In genomic region chr2:103900384-103900783, GRCm38 (mm10) we compare ENCODE assay signal across 9 mouse cellular contexts. TPM values are rescaled to one million over a fixed set of nuclear protein-coding genes. Genes with fewer than 3 reads are reported as not detected.
A peak's percentile ranks its signal among the peaks of the same experiment; 100 is the strongest.
DNase-seq lines count a peak whose midpoint lies in the region; ATAC-seq and TF ChIP-seq lines count a peak whose summit lies in the region.
"Had no signal": no experiment of that assay in that cellular context is flagged by ENCODE, and none has a peak within 500 bp of the region (broad histone marks: within the 10 kb centered on the region; RNA-seq: fewer than 3 reads in every experiment).

No protein-coding gene starts in this region.

- intact Hi-C loops in gastrocnemius, adult 2 months (cut with DNase I) = no loop called here

- DNase-seq in embryonic facial prominence, embryonic 11.5 days (ENCODE audit: low spot score) = no peak
- DNase-seq in embryonic facial prominence, embryonic 10.5 days (ENCODE audit: low spot score) = no peak
- DNase-seq in gastrocnemius, adult 2 months = peak; percentile 80
- DNase-seq in heart, postnatal 4 days = peak; percentile 64
- DNase-seq in lung, postnatal 0 days (ENCODE audit: low spot score) = peak; percentile 40
- DNase-seq in layer of hippocampus, adult 18-20 months (ENCODE audit: low spot score in 2 of 2) = no peak
- no peak for DNase-seq in cerebellum, adult 9-11 months

- no peak overlapping the region for H3K4me2 ChIP-seq in embryonic facial prominence, embryonic 11.5 days (ENCODE audit: low read depth, low read length)
- H3K4me2 ChIP-seq in lung, postnatal 0 days (replicated peaks; ENCODE audit: low read depth, low read length) = no peak overlapping the region
- no peak overlapping the region for H3K4me2 ChIP-seq in intestine, embryonic 16.5 days (ENCODE audit: low read depth, low read length)
- H3K4me2 ChIP-seq: neural tube, embryonic 13.5 days had no signal

- H3K9ac ChIP-seq in embryonic facial prominence, embryonic 11.5 days (replicated peaks; ENCODE audit: low read length) = 0 out of 2 replicates have a peak overlapping the region, but pooled peaks have one; percentile 13
- H3K9ac ChIP-seq in lung, postnatal 0 days (replicated peaks; ENCODE audit: low read depth) = no peak overlapping the region
- H3K9ac ChIP-seq in intestine, embryonic 16.5 days (ENCODE audit: low read depth, low read length) = no peak overlapping the region
- H3K9ac ChIP-seq: neural tube, embryonic 13.5 days had no signal

- no peaks in the 10 kb centered on the region for H3K36me3 ChIP-seq in embryonic facial prominence, embryonic 11.5 days (replicated peaks; ENCODE audit: control insufficient read depth, insufficient read depth, low read depth, low read length)
- H3K36me3 ChIP-seq in embryonic facial prominence, embryonic 10.5 days (replicated peaks) = no peaks in the 10 kb centered on the region
- H3K36me3 ChIP-seq in lung, postnatal 0 days (ENCODE audit: insufficient read depth, low read length) = no peaks in the 10 kb centered on the region
- H3K36me3 ChIP-seq in intestine, embryonic 16.5 days (ENCODE audit: control insufficient read depth, insufficient read depth, low read length) = no peaks in the 10 kb centered on the region
- H3K36me3 ChIP-seq: neural tube, embryonic 13.5 days had no signal

- TF ChIP-seq EP300 in lung, postnatal 0 days (IDR thresholded peaks at IDR 0.05) = no peak

- no peak overlapping the region for H3K27ac ChIP-seq in embryonic facial prominence, embryonic 11.5 days (replicated peaks; ENCODE audit: low read depth, low read length)
- H3K27ac ChIP-seq in embryonic facial prominence, embryonic 10.5 days (replicated peaks) = no peak overlapping the region
- H3K27ac ChIP-seq in gastrocnemius, adult 2 months = peak overlapping the region; percentile 63
- H3K27ac ChIP-seq in lung, postnatal 0 days (ENCODE audit: low read length) = no peak overlapping the region
- no peak overlapping the region for H3K27ac ChIP-seq in intestine, embryonic 16.5 days (ENCODE audit: low read length)
- H3K27ac ChIP-seq: neural tube, embryonic 13.5 days had no signal

- no peaks in the 10 kb centered on the region for H3K4me1 ChIP-seq in embryonic facial prominence, embryonic 11.5 days (ENCODE audit: control insufficient read depth, insufficient read depth, low read length)
- peaks cover 39% of the 10 kb centered on the region for H3K4me1 ChIP-seq in embryonic facial prominence, embryonic 10.5 days
- peaks cover 3% of the 10 kb centered on the region; the same call in 1 of the 2 replicates for H3K4me1 ChIP-seq in lung, postnatal 0 days (ENCODE audit: insufficient read depth, low read depth, low read length)
- H3K4me1 ChIP-seq in intestine, embryonic 16.5 days (ENCODE audit: control insufficient read depth, insufficient read depth, low read length) = peaks cover under 1% of the 10 kb centered on the region; the same call in 1 of the 2 replicates

- H3K9me3 ChIP-seq in embryonic facial prominence, embryonic 11.5 days (replicated peaks; ENCODE audit: control insufficient read depth, low read length) = no peaks in the 10 kb centered on the region
- no peaks in the 10 kb centered on the region for H3K9me3 ChIP-seq in embryonic facial prominence, embryonic 10.5 days
- no peaks in the 10 kb centered on the region for H3K9me3 ChIP-seq in lung, postnatal 0 days (ENCODE audit: low read length)
- H3K9me3 ChIP-seq in intestine, embryonic 16.5 days (ENCODE audit: control insufficient read depth, low read length) = no peaks in the 10 kb centered on the region
- H3K9me3 ChIP-seq: neural tube, embryonic 13.5 days had no signal

- no peak overlapping the region for H3K4me3 ChIP-seq in embryonic facial prominence, embryonic 11.5 days (ENCODE audit: low read depth, low read length)
- H3K4me3 ChIP-seq in embryonic facial prominence, embryonic 10.5 days = no peak overlapping the region
- no peak overlapping the region for H3K4me3 ChIP-seq in gastrocnemius, adult 2 months
- no peak overlapping the region for H3K4me3 ChIP-seq in lung, postnatal 0 days (ENCODE audit: low read depth, low read length)
- H3K4me3 ChIP-seq in intestine, embryonic 16.5 days (ENCODE audit: low read length) = no peak overlapping the region
- H3K4me3 ChIP-seq: neural tube, embryonic 13.5 days had no signal

- ATAC-seq in embryonic facial prominence, embryonic 11.5 days (replicated peaks; ENCODE audit: insufficient number of reproducible peaks, low FRiP score, low TSS enrichment, low read depth) = no peak
- ATAC-seq in lung, postnatal 0 days = peak; percentile 20; the same call in 1 of the 2 replicates
- ATAC-seq in intestine, embryonic 16.5 days = no peak

- TF ChIP-seq CTCF in gastrocnemius, adult 2 months (IDR thresholded peaks at IDR 0.05) = no peak
- no peak for TF ChIP-seq CTCF in lung, postnatal 0 days (IDR thresholded peaks at IDR 0.05)

- 62% methylated on average over 5 of the region's 5 CpGs for WGBS in embryonic facial prominence, embryonic 11.5 days
- WGBS in embryonic facial prominence, embryonic 10.5 days = 66% methylated on average over 5 of the region's 5 CpGs
- 36% methylated on average over 5 of the region's 5 CpGs for WGBS in lung, postnatal 0 days
- WGBS in intestine, embryonic 16.5 days = 52% methylated on average over 5 of the region's 5 CpGs

- no peaks in the 10 kb centered on the region for H3K27me3 ChIP-seq in embryonic facial prominence, embryonic 11.5 days (ENCODE audit: control insufficient read depth, insufficient read depth, low read length)
- H3K27me3 ChIP-seq in embryonic facial prominence, embryonic 10.5 days (replicated peaks; ENCODE audit: low read depth, poor library complexity, severe bottlenecking) = no peaks in the 10 kb centered on the region; the same call in none of the 2 replicates
- no peaks in the 10 kb centered on the region for H3K27me3 ChIP-seq in lung, postnatal 0 days (replicated peaks; ENCODE audit: insufficient read depth, low read length)
- H3K27me3 ChIP-seq in intestine, embryonic 16.5 days (replicated peaks; ENCODE audit: control insufficient read depth, insufficient read depth, low read length) = no peaks in the 10 kb centered on the region
- H3K27me3 ChIP-seq: neural tube, embryonic 13.5 days had no signal

RNA-seq across cellular contexts. Expression of gene Lmo2, which starts 57.4 kb away (rescaled TPM):
- 16.2 and 18.8 TPM in 2 replicates for polyA plus RNA-seq in embryonic facial prominence, embryonic 11.5 days (2014; fragmentation: Nextera tagmentation; extraction: Ambion mirVana)
- 13.7 and 15.7 TPM in 2 replicates for polyA plus RNA-seq in embryonic facial prominence, embryonic 10.5 days (2016; fragmentation: Nextera tagmentation; extraction: Ambion mirVana)
- total RNA-seq in gastrocnemius, adult 2 months (2021) = 1 to 10 TPM; 4.1 to 7.0 TPM
- total RNA-seq in heart, postnatal 4 days (2021) = 10 to 100 TPM; 25.0 to 25.4 TPM
- polyA plus RNA-seq in lung, postnatal 0 days (2015; fragmentation: Nextera tagmentation; extraction: Ambion mirVana) = 30.6 and 46.5 TPM in 2 replicates
- 10 to 100 TPM; 19.0 to 19.8 TPM for total RNA-seq in layer of hippocampus, adult 18-20 months (2021)
- polyA plus RNA-seq in intestine, embryonic 16.5 days (2015; fragmentation: Nextera tagmentation; extraction: Ambion mirVana) = 12.6 and 14.6 TPM in 2 replicates

Comparison
In these comparisons a context has a peak if more than half of its experiments do, and no peak if none do; other contexts are left out.
1. DNase-seq: peak in gastrocnemius, adult 2 months (single experiment), heart, postnatal 4 days (single experiment) and lung, postnatal 0 days (single experiment); none in embryonic facial prominence, embryonic 11.5 days (single experiment), embryonic facial prominence, embryonic 10.5 days (single experiment), layer of hippocampus, adult 18-20 months (0 of 2) and cerebellum, adult 9-11 months (single experiment).